Mouse (Mus musculus) kidney, adult 18-20 months (tissue): Measurements from ENCODE around the gene Marcksl1.
A peak's percentile ranks its signal among the peaks of the same experiment; 100 is the strongest.
"Not testable (repeated sequence)": the region's sequence is repeated elsewhere in the genome, so short reads cannot be mapped to it uniquely, and the experiment has no call there.

Experiments
- DNase-seq: peaks from one replicate; pipeline ENCODE4 v3.0.0; 2021

The Marcksl1 gene

GRCm38 (mm10) chr4:129510723-129511412, 2.5 kb upstream of the Marcksl1 start:
- no peak for DNase-seq

DNA sequence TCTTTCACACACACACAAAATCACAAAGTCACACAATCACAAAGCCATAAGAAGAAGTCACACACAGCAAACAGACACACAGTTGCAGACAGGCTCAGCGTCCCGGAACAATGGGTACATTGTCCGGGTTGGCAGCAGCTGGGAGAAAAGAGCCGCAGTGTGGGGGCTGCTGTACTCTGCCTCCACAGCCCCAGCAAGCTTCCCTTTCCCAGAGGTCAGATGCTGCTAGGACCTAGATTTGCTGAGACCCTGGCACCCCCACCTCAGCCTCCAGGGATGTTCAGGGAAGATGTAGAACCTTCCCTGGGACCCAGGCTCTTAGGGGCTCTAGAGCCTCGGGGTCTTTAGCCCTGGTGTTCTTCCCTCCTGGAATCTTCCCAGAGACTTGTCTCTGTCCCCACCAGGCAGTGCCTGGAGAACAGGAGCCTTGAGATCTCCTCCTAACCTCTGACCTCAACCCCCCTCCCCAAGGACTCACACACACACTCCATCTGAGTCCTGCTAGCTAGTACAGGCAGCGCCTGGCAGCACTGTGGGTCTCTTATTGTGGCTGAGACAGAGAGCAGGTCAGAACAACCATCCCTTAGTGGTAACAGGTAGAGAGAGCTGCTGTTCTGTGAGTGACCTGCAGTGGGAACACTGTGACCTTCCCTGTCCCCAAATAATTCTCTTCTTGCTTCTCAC, 1.8 kb upstream of the Marcksl1 start:
- DNase-seq, result no peak

- DNase-seq, result no peak
Measured at GRCm38 (mm10) chr4:129513891-129514290, 510 bp downstream of the Marcksl1 start.

DNA sequence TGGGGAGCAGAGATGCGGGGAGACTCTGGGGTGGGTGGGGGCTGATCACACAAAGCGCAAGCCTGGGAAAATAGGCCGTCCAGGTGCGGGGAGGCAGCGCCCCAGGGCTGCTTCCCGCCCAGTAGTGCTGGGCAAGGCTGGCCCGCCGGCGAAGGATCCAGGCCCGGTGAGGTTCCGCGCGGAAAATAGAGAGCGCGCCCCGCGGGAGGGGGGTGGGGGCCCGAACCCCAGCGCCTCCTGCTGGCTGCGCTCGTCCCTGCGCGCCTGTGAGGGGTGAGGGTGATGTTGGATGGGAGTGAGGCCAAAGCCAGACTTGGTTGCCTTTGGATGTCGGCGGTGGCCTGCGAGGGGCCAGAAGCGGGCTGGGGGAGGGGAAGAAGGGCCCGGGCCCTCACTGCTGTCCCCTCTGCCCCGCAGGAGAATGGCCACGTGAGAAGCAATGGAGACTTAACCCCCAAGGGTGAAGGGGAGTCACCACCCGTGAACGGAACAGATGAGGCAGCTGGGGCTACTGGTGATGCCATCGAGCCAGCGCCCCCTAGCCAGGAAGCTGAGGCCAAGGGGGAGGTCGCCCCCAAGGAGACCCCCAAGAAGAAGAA, 1.0 kb downstream of the Marcksl1 start:
- DNase-seq, result peak; percentile 57

DNA sequence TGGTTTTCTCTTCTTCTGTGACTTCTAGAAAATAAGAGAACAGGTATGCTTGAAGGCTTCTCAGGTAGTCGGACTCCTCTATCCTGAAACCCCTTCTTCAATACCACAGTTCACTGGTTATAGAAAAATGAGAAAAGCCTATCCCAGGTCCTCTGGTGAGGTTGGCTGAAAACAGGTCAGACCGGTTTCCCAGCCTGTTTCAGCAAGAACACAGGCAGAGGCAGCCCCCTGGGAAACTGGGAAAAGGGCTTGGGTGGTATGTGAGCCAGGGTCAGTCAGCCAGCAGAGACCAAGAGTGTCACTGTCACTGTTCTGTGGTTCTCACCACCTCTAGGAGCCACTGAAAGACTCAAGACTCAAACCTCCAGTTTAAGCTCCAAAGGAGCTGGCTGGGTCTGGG, 3.5 kb downstream of the Marcksl1 start:
- peak; percentile 46 for DNase-seq

DNA sequence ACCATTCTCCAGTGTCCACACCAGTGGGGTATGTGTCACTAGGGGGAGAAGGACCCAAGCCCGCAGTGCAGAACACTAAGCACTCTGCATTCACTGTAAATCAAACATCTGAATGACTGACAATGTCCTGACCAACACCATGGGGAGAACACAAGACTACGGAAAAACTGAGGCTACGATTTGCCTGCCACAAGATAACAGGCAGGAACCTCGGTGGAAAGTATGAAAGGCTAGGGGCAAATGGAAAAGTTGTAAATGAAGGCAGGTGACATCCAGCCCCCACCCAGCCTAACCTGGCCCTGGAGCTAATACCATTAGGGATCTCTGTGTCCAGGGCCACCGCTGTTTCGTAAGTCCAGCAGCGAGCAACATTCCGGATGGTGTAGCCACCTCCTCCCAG, 5.1 kb downstream of the Marcksl1 start:
- no peak for DNase-seq

DNA sequence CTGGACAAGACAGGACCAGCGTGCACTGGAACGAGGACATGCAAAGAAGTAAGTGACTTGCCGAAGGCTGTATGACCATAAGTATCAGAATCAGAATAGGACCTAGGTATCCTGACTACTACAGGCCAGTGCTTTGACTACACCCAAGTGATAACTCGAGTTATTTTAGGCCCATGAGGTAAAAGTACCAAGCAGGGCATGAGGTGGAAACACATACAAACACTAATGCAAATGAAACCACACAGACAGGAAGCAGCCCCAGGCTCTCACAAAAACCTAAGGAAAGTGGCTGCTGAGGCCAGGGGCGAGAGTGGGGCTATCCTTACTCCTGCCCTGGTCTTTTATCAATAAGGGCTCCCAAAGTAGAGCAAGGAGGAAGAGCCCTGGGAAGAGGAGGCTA, 12.0 kb downstream of the Marcksl1 start:
- no peak for DNase-seq

GRCm38 (mm10) chr4:129525889-129526288, 12.5 kb downstream of the Marcksl1 start:
- DNase-seq, result no peak

DNA sequence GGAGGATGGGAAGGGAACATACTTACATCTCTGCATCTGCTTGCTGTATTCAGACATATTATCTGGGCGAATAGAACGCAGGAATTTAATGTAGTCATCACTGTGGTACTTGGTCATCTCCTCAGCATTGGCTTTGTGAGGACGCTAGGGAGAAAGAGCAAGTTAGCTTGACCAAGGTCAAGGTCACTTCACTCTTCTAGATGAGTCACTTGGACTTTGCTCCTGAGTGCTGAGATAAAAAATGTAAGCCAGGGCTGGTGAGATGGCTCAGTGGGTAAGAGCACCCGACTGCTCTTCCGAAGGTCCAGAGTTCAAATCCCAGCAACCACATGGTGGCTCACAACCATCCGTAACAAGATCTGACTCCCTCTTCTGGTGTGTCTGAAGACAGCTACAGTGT, 15.5 kb downstream of the Marcksl1 start:
- DNase-seq, result not testable (repeated sequence)

- DNase-seq, result peak; percentile 20
Measured at GRCm38 (mm10) chr4:129540012-129540411, 26.6 kb downstream of the Marcksl1 start.

DNA sequence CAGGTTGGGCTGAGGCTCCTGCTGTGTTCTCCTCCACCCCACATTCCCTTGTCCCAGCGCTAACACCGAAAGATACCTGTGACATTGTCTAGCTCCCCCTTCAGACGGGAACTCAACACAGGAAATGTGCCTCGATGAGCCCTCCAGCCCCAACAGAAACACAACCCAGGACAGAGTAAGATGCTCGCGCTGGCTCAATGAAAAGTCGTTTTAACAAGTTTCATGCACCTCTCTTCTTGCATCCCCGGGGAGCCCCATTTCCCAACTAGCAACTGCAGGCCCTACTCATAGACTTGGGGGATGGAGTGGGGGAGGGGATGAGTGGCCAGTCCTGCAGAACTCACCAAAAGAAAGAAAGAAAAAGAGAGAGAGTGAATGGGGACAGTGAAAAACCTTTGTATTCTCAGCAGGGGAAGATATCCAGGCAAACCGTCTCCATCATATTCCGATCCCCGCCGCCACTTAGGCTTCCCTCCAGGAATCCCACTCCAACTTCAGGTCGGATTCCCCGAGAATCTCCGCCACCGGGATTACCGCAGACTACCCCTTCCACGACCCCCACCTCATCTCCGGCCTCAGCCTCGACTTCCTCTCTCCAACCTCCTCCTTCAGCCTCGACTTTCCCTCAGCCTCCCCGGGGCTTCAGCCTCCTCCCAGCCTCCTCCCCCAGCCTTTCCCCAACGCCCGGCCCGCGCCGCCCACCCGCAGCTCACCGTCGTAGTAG, 28.6 kb downstream of the Marcksl1 start:
- DNase-seq, result peak; percentile 26

DNA sequence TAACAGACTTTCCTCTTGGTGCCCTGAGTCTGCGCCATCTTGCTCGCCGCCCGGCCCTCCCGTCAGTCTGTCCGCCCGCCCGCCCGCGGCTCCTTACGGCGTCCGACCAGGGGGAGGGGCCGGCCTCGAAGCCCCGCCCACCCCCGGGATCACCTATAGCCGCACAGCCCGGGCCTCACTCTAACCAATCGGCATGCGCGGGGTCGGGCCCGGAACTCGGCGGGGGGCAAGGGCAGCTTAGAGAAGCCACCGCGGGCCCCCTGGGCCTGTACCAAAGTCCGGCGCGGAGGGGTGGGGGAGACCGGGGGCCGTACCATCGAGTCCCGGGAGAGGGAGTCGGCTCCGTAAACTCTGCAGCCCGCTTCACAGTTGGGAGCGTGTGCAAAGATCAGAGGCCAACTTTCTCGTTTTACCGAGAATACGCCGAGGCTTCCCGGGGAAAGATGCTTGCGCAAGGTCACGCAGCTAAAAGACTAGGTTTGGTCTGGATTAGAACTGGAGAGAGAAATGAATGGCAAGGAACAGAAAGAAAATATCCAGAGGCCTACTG, 29.3 kb downstream of the Marcksl1 start, which contains the start of gene Hdac1:
Gene Hdac1, minus strand, starts transcription at position 122 of the 550 bp plus-strand sequence.
- peak; percentile 98 for DNase-seq

DNA sequence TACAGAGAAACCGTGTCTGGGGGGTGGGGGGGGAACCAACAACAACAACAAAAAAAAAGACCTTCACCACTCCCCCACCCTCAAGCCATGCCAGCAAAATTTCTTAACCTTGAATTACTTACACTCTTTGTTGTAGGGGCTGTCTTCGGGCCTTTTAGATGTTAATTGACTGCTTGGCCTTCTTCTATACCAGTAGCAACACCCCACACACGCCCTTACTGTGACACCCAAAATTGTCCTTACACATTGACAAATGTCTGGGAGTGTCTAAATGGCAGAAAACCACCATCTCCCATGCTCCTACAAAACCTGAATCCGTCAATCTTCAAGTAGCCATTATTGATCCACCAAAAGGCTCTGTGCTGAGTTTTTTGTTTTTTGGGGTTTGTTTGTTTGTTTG, 30.7 kb downstream of the Marcksl1 start:
- no peak for DNase-seq

- DNase-seq, result not testable (repeated sequence)
Measured at GRCm38 (mm10) chr4:129547631-129548030, 34.2 kb downstream of the Marcksl1 start.

DNA sequence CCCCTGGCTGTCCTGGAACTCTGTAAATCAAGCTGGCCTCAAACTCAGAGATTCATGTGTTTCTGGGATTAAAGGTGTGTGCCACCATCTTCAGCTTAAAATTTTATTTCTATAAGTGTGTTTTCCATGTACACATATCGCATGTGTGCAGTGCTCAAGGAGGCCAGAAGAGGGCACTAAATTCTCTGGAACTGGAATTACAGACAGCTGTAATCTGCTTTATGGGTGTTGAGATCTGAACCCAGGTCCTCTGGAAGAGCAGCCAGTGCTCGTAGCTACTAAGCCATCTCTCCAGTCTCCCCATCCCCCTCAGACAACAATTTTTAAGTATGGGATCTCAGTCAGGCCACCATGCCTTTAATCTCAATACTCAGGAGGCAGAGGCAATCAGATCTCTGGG, 35.9 kb downstream of the Marcksl1 start:
- peak; percentile 41 for DNase-seq

- no peak for DNase-seq
Measured at GRCm38 (mm10) chr4:129550295-129550694, 36.9 kb downstream of the Marcksl1 start.

GRCm38 (mm10) chr4:129554512-129554911, 41.1 kb downstream of the Marcksl1 start:
- DNase-seq, result not testable (repeated sequence)

- DNase-seq, result peak; percentile 60
Measured at GRCm38 (mm10) chr4:129555421-129555861, 42.1 kb downstream of the Marcksl1 start.

DNA sequence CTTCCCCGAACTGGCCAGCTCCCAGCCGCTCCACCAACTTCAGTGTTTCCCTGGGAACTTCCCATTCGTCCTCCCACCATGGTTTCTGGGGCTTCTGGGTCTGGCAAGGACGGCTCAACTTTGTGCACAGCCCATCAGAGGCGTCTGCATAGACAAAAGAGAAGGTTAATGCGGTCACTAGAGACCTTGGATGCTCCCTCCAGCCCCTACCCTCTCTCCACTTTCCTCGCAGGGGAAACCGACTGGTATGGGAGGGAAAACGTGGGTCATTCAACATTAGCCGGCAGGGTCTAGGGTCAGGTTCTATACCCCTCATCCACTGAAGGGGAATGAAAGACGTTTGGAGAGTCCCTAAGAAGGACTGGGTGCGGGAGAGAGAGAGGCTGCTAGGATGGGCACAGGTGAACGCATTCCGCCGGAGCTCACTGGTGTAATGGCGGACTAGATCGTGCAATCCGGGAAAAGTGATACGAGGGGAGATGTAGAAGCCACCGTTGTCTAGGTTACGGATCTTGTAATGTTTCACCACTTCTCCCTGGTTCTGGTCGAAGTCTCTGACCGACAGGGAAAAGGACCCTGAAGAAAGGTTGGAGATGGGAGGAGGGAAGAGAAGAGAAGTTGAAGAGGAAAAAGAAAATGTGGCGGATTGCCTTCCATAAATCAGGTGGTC, 42.6 kb downstream of the Marcksl1 start:
- no peak for DNase-seq

DNA sequence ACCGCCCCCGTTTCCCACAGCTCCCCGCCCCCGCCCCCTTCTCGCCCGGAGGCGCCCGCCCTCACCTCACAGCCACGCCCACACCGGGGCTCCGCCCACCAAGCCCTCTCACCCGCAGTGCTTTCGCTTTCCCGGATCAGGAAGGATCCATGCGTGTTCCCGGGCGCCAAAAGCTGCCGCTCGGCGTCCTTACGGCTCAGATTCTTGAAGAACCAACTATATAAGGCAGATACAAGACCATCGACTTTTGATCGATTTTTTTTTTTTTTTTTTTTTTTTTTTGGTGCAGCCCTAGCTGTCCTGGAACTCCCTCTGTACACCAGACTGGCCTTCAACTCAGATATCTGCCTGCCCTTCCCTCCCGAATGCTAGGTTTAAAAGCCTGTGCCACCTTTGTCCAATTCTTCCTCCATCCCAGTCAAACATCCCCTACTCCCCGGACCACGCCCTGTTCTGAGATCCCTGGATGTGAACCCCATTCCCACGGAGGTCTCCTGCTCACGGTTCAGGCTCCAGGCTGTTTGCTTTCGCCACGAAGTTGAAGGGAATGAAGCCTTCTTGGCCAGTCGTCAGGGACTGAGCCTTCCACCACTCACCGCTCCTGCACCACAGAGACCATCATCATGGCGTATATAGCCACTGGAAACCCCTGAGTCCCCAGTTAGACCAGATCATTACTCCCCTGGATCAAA, 43.3 kb downstream of the Marcksl1 start:
- peak; percentile 93 for DNase-seq

GRCm38 (mm10) chr4:129557256-129557808, 44.0 kb downstream of the Marcksl1 start:
- DNase-seq, result no peak
